Mouse (Mus musculus) myocyte (in vitro differentiated cells): Measurements from ENCODE around the gene Tbata.

Experiments
- CEBPB ChIP-seq: IDR thresholded peaks from 2 replicates; pipeline ENCODE4 v1.6.1; 2011; ENCODE audit warnings: mild to moderate bottlenecking, moderate library complexity; ENCODE audit not compliant: poor library complexity, insufficient read depth, severe bottlenecking
- E2F4 ChIP-seq: IDR thresholded peaks from one replicate; pipeline ENCODE4 v1.6.1; 2011; ENCODE audit warnings: mild to moderate bottlenecking, control low read depth, moderate library complexity; ENCODE audit not compliant: insufficient read depth
- MAX ChIP-seq: IDR thresholded peaks from one replicate; pipeline ENCODE4 v1.6.1; 2011; ENCODE audit warnings: low read depth, mild to moderate bottlenecking, control low read depth
- MYOD1 ChIP-seq, 3 experiments: IDR thresholded peaks; one replicate each; pipeline ENCODE4 v1.6.1; 2011; ENCODE audit warnings: control low read depth in 2 of 3, low read depth in 2 of 3, mild to moderate bottlenecking in 2 of 3, moderate library complexity in 1 of 3; ENCODE audit not compliant: insufficient read length in 2 of 3, control insufficient read depth in 1 of 3
- MYOG ChIP-seq, 3 experiments: IDR thresholded peaks; one replicate each; pipeline ENCODE4 v1.6.1; 2011; ENCODE audit warnings: control low read depth in 2 of 3, low read depth in 2 of 3, mild to moderate bottlenecking in 2 of 3; ENCODE audit not compliant: insufficient read length in 2 of 3, control insufficient read depth in 1 of 3, insufficient read depth in 1 of 3
- POLR2A ChIP-seq: IDR thresholded peaks from one replicate; pipeline ENCODE4 v1.6.1; 2011; ENCODE audit warnings: low read depth, mild to moderate bottlenecking, control low read depth, moderate library complexity; ENCODE audit not compliant: insufficient read length
- POLR2AphosphoS2 ChIP-seq: IDR thresholded peaks from one replicate; pipeline ENCODE4 v1.6.1; 2011; ENCODE audit warnings: low read depth, control low read depth; ENCODE audit not compliant: insufficient read length
- SRF ChIP-seq: IDR thresholded peaks from one replicate; pipeline ENCODE4 v1.6.1; 2011; ENCODE audit warnings: low read depth; ENCODE audit not compliant: control insufficient read depth, insufficient read length
- TCF12 ChIP-seq: IDR thresholded peaks from one replicate; pipeline ENCODE4 v1.6.1; 2011; ENCODE audit warnings: mild to moderate bottlenecking, control low read depth; ENCODE audit not compliant: poor library complexity, insufficient read depth, severe bottlenecking
- TCF3 ChIP-seq: IDR thresholded peaks from one replicate; pipeline ENCODE4 v1.6.1; 2011; ENCODE audit warnings: low read depth, control low read depth; ENCODE audit not compliant: insufficient read length
- USF1 ChIP-seq: IDR thresholded peaks from one replicate; pipeline ENCODE4 v1.6.1; 2011; ENCODE audit warnings: low read depth, mild to moderate bottlenecking, control low read depth, moderate library complexity

GRCm38 (mm10) chr10:61137567-61137966 is 34.2 kb upstream of the Tbata start:
- TF ChIP-seq CEBPB (no peak), POLR2A (no peak), POLR2AphosphoS2 (no peak), E2F4 (no peak), MYOD1 (IDR thresholded peaks at IDR 0.05; ENCODE audit: control insufficient read depth in 1 of 3, insufficient read length in 2 of 3, low read depth in 2 of 3) (no peak), TCF12 (no peak), MYOG (IDR thresholded peaks at IDR 0.05; ENCODE audit: control insufficient read depth in 1 of 3, insufficient read depth in 1 of 3, insufficient read length in 2 of 3, low read depth in 2 of 3) (no peak), MAX (no peak), TCF3 (no peak), SRF (no peak), USF1 (no peak)
